In genomic region chr2:164154007-164154406, GRCm38 (mm10) we compare ENCODE assay signal across 31 mouse cellular contexts. TPM values are rescaled to one million over a fixed set of nuclear protein-coding genes. Genes with fewer than 3 reads are reported as not detected.
"Had no signal": no experiment of that assay in that cellular context is flagged by ENCODE, and none has a peak within 500 bp of the region (broad histone marks: within the 10 kb centered on the region; RNA-seq: fewer than 3 reads in every experiment).

No protein-coding gene starts in this region.

- H3K4me2 ChIP-seq: kidney, embryonic 15.5 days; lung, embryonic 15.5 days; midbrain, embryonic 13.5 days; neural tube, embryonic 13.5 days had no signal

- H3K9me3 ChIP-seq: kidney, embryonic 15.5 days; lung, embryonic 15.5 days; megakaryocyte, embryonic 14.5 days; midbrain, embryonic 10.5 days; midbrain, embryonic 13.5 days; neural tube, embryonic 13.5 days had no signal

- H3K27me3 ChIP-seq: kidney, embryonic 15.5 days; lung, embryonic 15.5 days; megakaryocyte, embryonic 14.5 days; midbrain, embryonic 13.5 days; neural tube, embryonic 13.5 days had no signal

- H3K9ac ChIP-seq: kidney, embryonic 15.5 days; liver, embryonic 14.5 days; liver, postnatal 0 days; lung, embryonic 15.5 days; midbrain, embryonic 13.5 days; neural tube, embryonic 13.5 days had no signal

- H3K27ac ChIP-seq: kidney, embryonic 15.5 days; left cerebral cortex, adult 2 months; liver, embryonic 14.5 days; lung, embryonic 15.5 days; midbrain, embryonic 10.5 days; midbrain, embryonic 13.5 days; neural tube, embryonic 13.5 days had no signal

- H3K4me3 ChIP-seq: kidney, embryonic 15.5 days; left cerebral cortex, adult 2 months; lung, embryonic 15.5 days; megakaryocyte, embryonic 14.5 days; midbrain, embryonic 10.5 days; midbrain, embryonic 13.5 days; myocyte; neural tube, embryonic 13.5 days had no signal

- DNase-seq: kidney, postnatal 10 days; kidney, postnatal 36 days; liver, postnatal 0 days; lung, postnatal 10 days; lung, postnatal 36 days; retina, postnatal 1 day; right cerebral cortex, postnatal 25 days; thymus, adult 18-20 months; thymus, postnatal 36 days had no signal

- ATAC-seq: liver, postnatal 0 days; midbrain, embryonic 13.5 days; midbrain, embryonic 16.5 days had no signal

- H3K4me1 ChIP-seq: lung, embryonic 15.5 days; midbrain, embryonic 13.5 days had no signal

RNA-seq across cellular contexts. Expression of gene Kcns1, which starts 16.9 kb away (rescaled TPM):
- total RNA-seq: liver, adult 2 months; monocyte, adult 5-6 weeks; neutrophil, adult 5-6 weeks had no signal
- polyA plus RNA-seq: liver, adult 2 months; liver, postnatal 0 days; lung, embryonic 15.5 days; midbrain, embryonic 10.5 days; myocyte had no signal

RNA-seq across cellular contexts. Expression of gene Wfdc5, which starts 28.5 kb away (rescaled TPM):
- total RNA-seq: layer of hippocampus, postnatal 25 days; left cerebral cortex, adult 2 months; left cerebral cortex, postnatal 10 days; left cerebral cortex, postnatal 36 days; liver, adult 2 months; monocyte, adult 5-6 weeks; neutrophil, adult 5-6 weeks had no signal
- polyA plus RNA-seq: kidney, embryonic 15.5 days; limb, embryonic 11.5 days; liver, adult 2 months; liver, embryonic 14.5 days; liver, postnatal 0 days; lung, embryonic 15.5 days; midbrain, embryonic 10.5 days; midbrain, embryonic 13.5 days; midbrain, embryonic 16.5 days; myocyte; neural tube, embryonic 13.5 days; spleen, adult 2 months; testis, adult 2 months had no signal

RNA-seq across cellular contexts. Expression of gene Wfdc12, which starts 36.4 kb away (rescaled TPM):
- total RNA-seq: layer of hippocampus, postnatal 25 days; left cerebral cortex, adult 2 months; left cerebral cortex, postnatal 10 days; left cerebral cortex, postnatal 36 days; liver, adult 2 months; monocyte, adult 5-6 weeks; neutrophil, adult 5-6 weeks had no signal
- polyA plus RNA-seq: limb, embryonic 11.5 days; liver, adult 2 months; liver, embryonic 14.5 days; lung, embryonic 15.5 days; midbrain, embryonic 10.5 days; midbrain, embryonic 13.5 days; midbrain, embryonic 16.5 days; myocyte; neural tube, embryonic 13.5 days; spleen, adult 2 months; stomach, embryonic 16.5 days had no signal

RNA-seq across cellular contexts. Expression of gene Wfdc15a, which starts 45.9 kb away (rescaled TPM):
- total RNA-seq: layer of hippocampus, postnatal 25 days; left cerebral cortex, adult 2 months; left cerebral cortex, postnatal 10 days; left cerebral cortex, postnatal 36 days; liver, adult 2 months; monocyte, adult 5-6 weeks; neutrophil, adult 5-6 weeks had no signal
- polyA plus RNA-seq: kidney, embryonic 15.5 days; limb, embryonic 11.5 days; limb, embryonic 14.5 days; liver, adult 2 months; liver, embryonic 14.5 days; liver, postnatal 0 days; lung, embryonic 15.5 days; midbrain, embryonic 10.5 days; midbrain, embryonic 13.5 days; midbrain, embryonic 16.5 days; myocyte; neural tube, embryonic 13.5 days; spleen, adult 2 months; stomach, embryonic 16.5 days; urinary bladder, adult 2 months had no signal
